Mouse (Mus musculus) lung, postnatal 25 days (tissue): ENCODE measurements around the gene Acrbp.

Experiments used
- DNase-seq: peaks from one replicate; pipeline ENCODE4 v3.0.0; 2022; ENCODE audit warnings: low spot score

Gene Acrbp

GRCm38 (mm10) chr6:125099421-125099971, 50.0 kb downstream of the Acrbp start:
- DNase-seq, result peak; percentile 66

- DNase-seq, result no peak
These were observed 52.0 kb downstream of the Acrbp start for GRCm38 (mm10) chr6:125101444-125101843.

- no peak for DNase-seq
These were observed 54.7 kb downstream of the Acrbp start for GRCm38 (mm10) chr6:125104223-125104622.

- no peak for DNase-seq
These were observed 58.2 kb downstream of the Acrbp start for GRCm38 (mm10) chr6:125107705-125108104.

GRCm38 (mm10) chr6:125109371-125109770, 59.9 kb downstream of the Acrbp start:
- no peak for DNase-seq

GRCm38 (mm10) chr6:125110927-125111326, 61.4 kb downstream of the Acrbp start:
- DNase-seq, result no peak

GRCm38 (mm10) chr6:125112553-125112952, 63.1 kb downstream of the Acrbp start:
- no peak for DNase-seq
